Mouse (Mus musculus) fat pad, adult 2 months (tissue): ENCODE measurements at regions not wholly inside any gene's neighbourhood (a gene's known extent, or its start where the extent isn't known, plus 50 kb on each side); places are given as distances from the start of the nearest gene placed in this dataset.
"Not testable (repeated sequence)": the region's sequence is repeated elsewhere in the genome, so short reads cannot be mapped to it uniquely, and the experiment has no call there.

Source experiments
- DNase-seq: peaks from one replicate; pipeline ENCODE4 v3.0.0-alpha.2; 2011; ENCODE audit warnings: low read depth, low spot score; ENCODE audit errors: extremely low read depth

GRCm38 (mm10) chr9:33728058-33728457 lies 757.6 kb upstream of the Kirrel3 start:
- not testable (repeated sequence) for DNase-seq

- DNase-seq = no peak
These were observed 725.0 kb upstream of the Kirrel3 start for GRCm38 (mm10) chr9:33760701-33761100.

- no peak for DNase-seq
These were observed 719.5 kb upstream of the Kirrel3 start for GRCm38 (mm10) chr9:33766235-33766634.

- DNase-seq = no peak
These were observed 715.9 kb upstream of the Kirrel3 start for GRCm38 (mm10) chr9:33769811-33770210.

- DNase-seq = no peak
These were observed 711.5 kb upstream of the Kirrel3 start for GRCm38 (mm10) chr9:33774178-33774577.

GRCm38 (mm10) chr9:33790617-33791016 lies 695.1 kb upstream of the Kirrel3 start:
- no peak for DNase-seq

GRCm38 (mm10) chr9:33800250-33800649 lies 685.4 kb upstream of the Kirrel3 start:
- no peak for DNase-seq

GRCm38 (mm10) chr9:33800763-33801162 lies 684.9 kb upstream of the Kirrel3 start:
- no peak for DNase-seq

- DNase-seq = no peak
These were observed 670.8 kb upstream of the Kirrel3 start for GRCm38 (mm10) chr9:33814739-33815368.

GRCm38 (mm10) chr9:33822574-33823394 lies 662.9 kb upstream of the Kirrel3 start:
- no peak for DNase-seq

GRCm38 (mm10) chr9:33826116-33826515 lies 659.6 kb upstream of the Kirrel3 start:
- no peak for DNase-seq

GRCm38 (mm10) chr9:33827409-33827808 lies 658.3 kb upstream of the Kirrel3 start:
- DNase-seq = no peak

GRCm38 (mm10) chr9:33837666-33838380 lies 647.9 kb upstream of the Kirrel3 start:
- no peak for DNase-seq

- no peak for DNase-seq
These were observed 636.1 kb upstream of the Kirrel3 start for GRCm38 (mm10) chr9:33849623-33850022.

GRCm38 (mm10) chr9:33850024-33850423 lies 635.7 kb upstream of the Kirrel3 start:
- DNase-seq = no peak

GRCm38 (mm10) chr9:33850993-33851392 lies 634.7 kb upstream of the Kirrel3 start:
- no peak for DNase-seq

- DNase-seq = no peak
These were observed 629.5 kb upstream of the Kirrel3 start for GRCm38 (mm10) chr9:33856169-33856568.

- no peak for DNase-seq
These were observed 627.2 kb upstream of the Kirrel3 start for GRCm38 (mm10) chr9:33858511-33858910.

GRCm38 (mm10) chr9:33868666-33869065 lies 617.0 kb upstream of the Kirrel3 start:
- no peak for DNase-seq

GRCm38 (mm10) chr9:33887279-33887678 lies 598.4 kb upstream of the Kirrel3 start:
- no peak for DNase-seq

GRCm38 (mm10) chr9:33892001-33892400 lies 593.7 kb upstream of the Kirrel3 start:
- no peak for DNase-seq
